Mouse (Mus musculus) forebrain, embryonic 11.5 days (tissue): ENCODE measurements around the gene Arhgdib. TPM values are rescaled to one million over a fixed set of nuclear protein-coding genes. Genes with fewer than 3 reads are reported as not detected.
"Not testable (repeated sequence)": the region's sequence is repeated elsewhere in the genome, so short reads cannot be mapped to it uniquely, and the experiment has no call there.

Experiments used
- ATAC-seq: fragments of 200-750 bp; cut with Nextera tagmentation; replicated peaks from 2 replicates; pipeline ENCODE4 v1.8.0; 2017; ENCODE audit warnings: moderate TSS enrichment; ENCODE audit not compliant: low FRiP score
- DNase-seq: peaks from one replicate; pipeline ENCODE4 v3.0.0-alpha.2; 2017; ENCODE audit warnings: low spot score
- H3K27ac ChIP-seq: fragments of 300-500 bp; sonication (generic); 2 replicates; pipeline ENCODE4 v1.5.1; 2014; ENCODE audit warnings: low read depth, low read length
- H3K27me3 ChIP-seq: fragments of 300-500 bp; sonication (generic); 2 replicates; pipeline ENCODE4 v1.6.1; 2014; ENCODE audit warnings: mild to moderate bottlenecking, low read length, mixed read lengths; ENCODE audit not compliant: control insufficient read depth, insufficient read depth
- H3K36me3 ChIP-seq: fragments of 300-500 bp; sonication (generic); 2 replicates; pipeline ENCODE4 v1.6.1; 2014; ENCODE audit warnings: mild to moderate bottlenecking, low read length, moderate library complexity, mixed read lengths; ENCODE audit not compliant: control insufficient read depth, insufficient read depth
- H3K4me1 ChIP-seq: fragments of 300-500 bp; sonication (generic); replicated peaks from 2 replicates; pipeline ENCODE4 v1.6.1; 2014; ENCODE audit warnings: low read length, mixed read lengths; ENCODE audit not compliant: control insufficient read depth, insufficient read depth
- H3K4me2 ChIP-seq: fragments of 300-500 bp; sonication (generic); 2 replicates; pipeline ENCODE4 v1.6.1; 2014; ENCODE audit warnings: low read depth, mild to moderate bottlenecking, low read length, moderate library complexity, mixed read lengths; ENCODE audit not compliant: severe bottlenecking
- H3K4me3 ChIP-seq: fragments of 300-500 bp; sonication (generic); 2 replicates; pipeline ENCODE4 v1.5.1; 2014; ENCODE audit warnings: low read depth, low read length
- H3K9ac ChIP-seq: fragments of 300-500 bp; sonication (generic); 2 replicates; pipeline ENCODE4 v1.6.1; 2014; ENCODE audit warnings: low read length
- H3K9me3 ChIP-seq: fragments of 300-500 bp; sonication (generic); 2 replicates; pipeline ENCODE4 v1.6.1; 2016; ENCODE audit warnings: low read length, mixed read lengths; ENCODE audit not compliant: control insufficient read depth
- WGBS: fragments of 180-500 bp; shearing (Covaris S2); extraction: QIAGEN DNeasy Blood & Tissue Kit; methylation state at CpG from one replicate; pipeline ENCODE4 v1.1.7; 2014; 5-methylcytosine and 5-hydroxymethylcytosine counted together
- polyA plus RNA-seq: library from polyadenylated mRNA; unstranded; fragments of >200 nt; fragmentation: Nextera tagmentation; extraction: Ambion mirVana; gene quantifications from 2 replicates; pipeline ENCODE4 v1.2.1, GENCODE M21; 2014

The Arhgdib gene
- polyA plus RNA-seq, 1 experiment from 2014 or later: 25.2 TPM

GRCm38 (mm10) chr6:136980331-136980746, 38.6 kb upstream of the Arhgdib start:
- no peaks in the 10 kb centered on the region for H3K27me3 ChIP-seq
- H3K27ac ChIP-seq: no peak overlapping the region
- H3K4me2 ChIP-seq: no peak overlapping the region
- ATAC-seq: no peak
- no peaks in the 10 kb centered on the region for H3K9me3 ChIP-seq
- DNase-seq: peak; percentile 50
- H3K9ac ChIP-seq: no peak overlapping the region
- H3K36me3 ChIP-seq: no peaks in the 10 kb centered on the region
- H3K4me3 ChIP-seq: no peak overlapping the region
- WGBS: 37% methylated on average over 3 of the region's 3 CpGs
- H3K4me1 ChIP-seq: no peaks in the 10 kb centered on the region; the same call in 1 of the 2 replicates

GRCm38 (mm10) chr6:136979274-136980082, 37.8 kb upstream of the Arhgdib start:
- Histone ChIP-seq H3K36me3 (no peaks in the 10 kb centered on the region), H3K9me3 (no peaks in the 10 kb centered on the region), H3K27ac (no peak overlapping the region), H3K4me1 (no peaks in the 10 kb centered on the region), H3K27me3 (no peaks in the 10 kb centered on the region), H3K4me3 (no peak overlapping the region), H3K9ac (no peak overlapping the region), H3K4me2 (no peak overlapping the region)
- WGBS: 89% methylated on average over 23 of the region's 23 CpGs
- ATAC-seq (no peak), DNase-seq (peak; percentile 41)

- WGBS: 47% methylated on average over 3 of the region's 4 CpGs
- not testable (repeated sequence) for H3K9me3 ChIP-seq, H3K27me3 ChIP-seq, ATAC-seq, H3K36me3 ChIP-seq, H3K4me1 ChIP-seq, H3K9ac ChIP-seq, H3K4me2 ChIP-seq, H3K4me3 ChIP-seq, H3K27ac ChIP-seq, DNase-seq
Measured at GRCm38 (mm10) chr6:136968877-136969276, 27.2 kb upstream of the Arhgdib start.

- Histone ChIP-seq H3K27me3 (no peaks in the 10 kb centered on the region), H3K4me1 (no peaks in the 10 kb centered on the region), H3K4me3 (no peak overlapping the region), H3K4me2 (no peak overlapping the region), H3K9me3 (no peaks in the 10 kb centered on the region), H3K36me3 (no peaks in the 10 kb centered on the region), H3K27ac (no peak overlapping the region), H3K9ac (no peak overlapping the region)
- ATAC-seq (no peak), DNase-seq (no peak)
- 60% methylated on average over 4 of the region's 4 CpGs for WGBS
Measured at GRCm38 (mm10) chr6:136967466-136967865, 25.8 kb upstream of the Arhgdib start.

GRCm38 (mm10) chr6:136965912-136966311, 24.2 kb upstream of the Arhgdib start:
- Histone ChIP-seq H3K9me3 (no peaks in the 10 kb centered on the region), H3K4me1 (no peaks in the 10 kb centered on the region), H3K36me3 (no peaks in the 10 kb centered on the region), H3K4me3 (no peak overlapping the region), H3K27ac (no peak overlapping the region), H3K4me2 (no peak overlapping the region), H3K27me3 (no peaks in the 10 kb centered on the region), H3K9ac (no peak overlapping the region)
- WGBS: 86% methylated on average over 10 of the region's 10 CpGs
- ATAC-seq (no peak), DNase-seq (no peak)

- 67% methylated on average over 13 of the region's 13 CpGs for WGBS
- no peak overlapping the region for H3K9ac ChIP-seq
- H3K4me1 ChIP-seq: no peaks in the 10 kb centered on the region
- no peak overlapping the region for H3K4me3 ChIP-seq
- no peaks in the 10 kb centered on the region for H3K9me3 ChIP-seq
- H3K27ac ChIP-seq: no peak overlapping the region
- no peak overlapping the region for H3K4me2 ChIP-seq
- no peak for DNase-seq
- ATAC-seq: no peak
- H3K36me3 ChIP-seq: no peaks in the 10 kb centered on the region
- no peaks in the 10 kb centered on the region for H3K27me3 ChIP-seq
Measured at GRCm38 (mm10) chr6:136964609-136965510, 23.2 kb upstream of the Arhgdib start.

- 84% methylated on average over 11 of the region's 11 CpGs for WGBS
- Histone ChIP-seq H3K4me1 (no peaks in the 10 kb centered on the region), H3K27me3 (no peaks in the 10 kb centered on the region)
Measured at GRCm38 (mm10) chr6:136962957-136963356, 21.3 kb upstream of the Arhgdib start.

GRCm38 (mm10) chr6:136959131-136959530, 17.4 kb upstream of the Arhgdib start:
- Histone ChIP-seq H3K36me3 (no peaks in the 10 kb centered on the region), H3K9me3 (no peaks in the 10 kb centered on the region), H3K27ac (no peak overlapping the region), H3K27me3 (no peaks in the 10 kb centered on the region), H3K4me2 (no peak overlapping the region), H3K9ac (no peak overlapping the region), H3K4me1 (no peaks in the 10 kb centered on the region), H3K4me3 (no peak overlapping the region)
- ATAC-seq (no peak), DNase-seq (peak; percentile 38)
- WGBS: 67% methylated on average over 11 of the region's 11 CpGs

More at GRCm38 (mm10) chr6:136962957-136963356, 21.3 kb upstream of the Arhgdib start:
- Histone ChIP-seq H3K27ac (no peak overlapping the region), H3K9me3 (no peaks in the 10 kb centered on the region), H3K4me2 (no peak overlapping the region), H3K4me3 (no peak overlapping the region), H3K9ac (no peak overlapping the region), H3K36me3 (no peaks in the 10 kb centered on the region)
- no peak for ATAC-seq
- no peak for DNase-seq
